Mouse (Mus musculus): ENCODE results near the gene Ccdc110. TPM values are rescaled to one million over a fixed set of nuclear protein-coding genes. Genes with fewer than 3 reads are reported as not detected.
A peak's percentile ranks its signal among the peaks of the same experiment; 100 is the strongest.

Gene Ccdc110
- polyA plus RNA-seq, 1 experiment, result not detected

- Histone ChIP-seq H3K4me1 (ENCODE audit: control insufficient read depth, insufficient read depth, insufficient read length, low read length) (no peaks in the 10 kb centered on the region), H3K4me3 (ENCODE audit: insufficient read depth, low read depth, low read length) (no peak overlapping the region), H3K27ac (replicated peaks; ENCODE audit: low read depth, low read length) (no peak overlapping the region)
Observed at GRCm38 (mm10) chr8:45922116-45922515, 12.3 kb upstream of the Ccdc110 start.

- Histone ChIP-seq H3K27ac (replicated peaks; ENCODE audit: low read depth, low read length) (no peak overlapping the region), H3K4me3 (ENCODE audit: insufficient read depth, low read depth, low read length) (no peak overlapping the region), H3K4me1 (ENCODE audit: control insufficient read depth, insufficient read depth, insufficient read length, low read length) (no peaks in the 10 kb centered on the region)
Observed at GRCm38 (mm10) chr8:45936986-45937385, 2.6 kb downstream of the Ccdc110 start.

GRCm38 (mm10) chr8:45946283-45946682, 11.9 kb downstream of the Ccdc110 start:
- H3K27ac ChIP-seq (replicated peaks; ENCODE audit: low read depth, low read length), result no peak overlapping the region
- H3K4me1 ChIP-seq (ENCODE audit: control insufficient read depth, insufficient read depth, insufficient read length, low read length), result no peaks in the 10 kb centered on the region
- no peak overlapping the region for H3K4me3 ChIP-seq (ENCODE audit: insufficient read depth, low read depth, low read length)

- Histone ChIP-seq H3K27ac (replicated peaks; ENCODE audit: low read depth, low read length) (no peak overlapping the region), H3K4me3 (ENCODE audit: insufficient read depth, low read depth, low read length) (no peak overlapping the region), H3K4me1 (ENCODE audit: control insufficient read depth, insufficient read depth, insufficient read length, low read length) (no peaks in the 10 kb centered on the region)
Observed at GRCm38 (mm10) chr8:45950622-45951021, 16.2 kb downstream of the Ccdc110 start.

- Histone ChIP-seq H3K27ac (replicated peaks; ENCODE audit: low read depth, low read length) (no peak overlapping the region), H3K4me1 (ENCODE audit: control insufficient read depth, insufficient read depth, insufficient read length, low read length) (peaks cover 4% of the 10 kb centered on the region; the same call in 1 of the 2 replicates), H3K4me3 (ENCODE audit: insufficient read depth, low read depth, low read length) (no peak overlapping the region)
Observed at GRCm38 (mm10) chr8:45970894-45971293, 36.5 kb downstream of the Ccdc110 start.

GRCm38 (mm10) chr8:45973988-45974505, 39.6 kb downstream of the Ccdc110 start:
- peaks cover 8% of the 10 kb centered on the region; the same call in 1 of the 2 replicates for H3K4me1 ChIP-seq (ENCODE audit: control insufficient read depth, insufficient read depth, insufficient read length, low read length)
- no peak overlapping the region for H3K27ac ChIP-seq (replicated peaks; ENCODE audit: low read depth, low read length)
- no peak overlapping the region for H3K4me3 ChIP-seq (ENCODE audit: insufficient read depth, low read depth, low read length)

- H3K4me1 ChIP-seq (ENCODE audit: control insufficient read depth, insufficient read depth, insufficient read length, low read length), result peaks cover 8% of the 10 kb centered on the region; the same call in 1 of the 2 replicates
- peak within 1 kb of the TSS; percentile 81 for H3K4me3 ChIP-seq (ENCODE audit: insufficient read depth, low read depth, low read length)
- H3K27ac ChIP-seq (replicated peaks; ENCODE audit: low read depth, low read length), result peak within 1 kb of the TSS; percentile 32
Observed at GRCm38 (mm10) chr8:45975126-45975836, 40.9 kb downstream of the Ccdc110 start, which contains the start of the genes 1700029J07Rik and Ufsp2. Gene 1700029J07Rik (minus strand): TSS chr8:45975252. Gene Ufsp2 (plus strand): TSS chr8:45975528.

GRCm38 (mm10) chr8:45975837-45976468, 41.5 kb downstream of the Ccdc110 start:
- Histone ChIP-seq H3K4me1 (ENCODE audit: control insufficient read depth, insufficient read depth, insufficient read length, low read length) (peaks cover 8% of the 10 kb centered on the region; the same call in 1 of the 2 replicates), H3K27ac (replicated peaks; ENCODE audit: low read depth, low read length) (peak overlapping the region; percentile 32), H3K4me3 (ENCODE audit: insufficient read depth, low read depth, low read length) (peak overlapping the region; percentile 81)

GRCm38 (mm10) chr8:45986665-45987064, 52.2 kb downstream of the Ccdc110 start:
- H3K27ac ChIP-seq (replicated peaks; ENCODE audit: low read depth, low read length), result no peak overlapping the region
- H3K4me3 ChIP-seq (ENCODE audit: insufficient read depth, low read depth, low read length), result no peak overlapping the region
- no peaks in the 10 kb centered on the region for H3K4me1 ChIP-seq (ENCODE audit: control insufficient read depth, insufficient read depth, insufficient read length, low read length)

GRCm38 (mm10) chr8:45988189-45988588, 53.8 kb downstream of the Ccdc110 start:
- H3K27ac ChIP-seq (replicated peaks; ENCODE audit: low read depth, low read length), result no peak overlapping the region
- no peaks in the 10 kb centered on the region for H3K4me1 ChIP-seq (ENCODE audit: control insufficient read depth, insufficient read depth, insufficient read length, low read length)
- H3K4me3 ChIP-seq (ENCODE audit: insufficient read depth, low read depth, low read length), result no peak overlapping the region

- Histone ChIP-seq H3K4me1 (ENCODE audit: control insufficient read depth, insufficient read depth, insufficient read length, low read length) (no peaks in the 10 kb centered on the region), H3K27ac (replicated peaks; ENCODE audit: low read depth, low read length) (no peak overlapping the region), H3K4me3 (ENCODE audit: insufficient read depth, low read depth, low read length) (no peak overlapping the region)
Observed at GRCm38 (mm10) chr8:45990631-45991310, 56.4 kb downstream of the Ccdc110 start.

Other genes starting within 250 kb of the Ccdc110 start
- gene Pdlim3, start 49.2 kb upstream of the Ccdc110 start, polyA plus RNA-seq (2012; ENCODE audit: insufficient read depth, insufficient read length, missing spikeins), result 3.8 and 8.6 TPM in 2 replicates
- 0.54 and 1.8 TPM in 2 replicates for gene 1700029J07Rik, start 40.6 kb downstream of the Ccdc110 start, polyA plus RNA-seq (2012; ENCODE audit: insufficient read depth, insufficient read length, missing spikeins)
- gene Ufsp2, start 40.9 kb downstream of the Ccdc110 start, polyA plus RNA-seq (2012; ENCODE audit: insufficient read depth, insufficient read length, missing spikeins), result 34.6 and 42.1 TPM in 2 replicates
- not detected in 2 replicates for gene Lrp2bp, start 64.7 kb downstream of the Ccdc110 start, polyA plus RNA-seq (2012; ENCODE audit: insufficient read depth, insufficient read length, missing spikeins)
- gene Ankrd37, start 71.1 kb downstream of the Ccdc110 start, polyA plus RNA-seq (2012; ENCODE audit: insufficient read depth, insufficient read length, missing spikeins), result 2.6 TPM in 1 of 2 replicates, not detected in the other
- 6.7 and 9.0 TPM in 2 replicates for gene Cfap97, start 217.2 kb downstream of the Ccdc110 start, polyA plus RNA-seq (2012; ENCODE audit: insufficient read depth, insufficient read length, missing spikeins)
- 9.2 and 14.3 TPM in 2 replicates for gene Snx25, start 217.5 kb downstream of the Ccdc110 start, polyA plus RNA-seq (2012; ENCODE audit: insufficient read depth, insufficient read length, missing spikeins)